Mouse (Mus musculus) MEL (cell line): Measurements from ENCODE around the gene Tmbim7. TPM values are rescaled to one million over a fixed set of nuclear protein-coding genes. Genes with fewer than 3 reads are reported as not detected.

Source experiments
- DNase-seq: peaks from one replicate; pipeline ENCODE4 v3.0.0; 2011; ENCODE audit warnings: low read depth, low spot score
- H3K27ac ChIP-seq: 2 replicates; pipeline ENCODE4 v1.5.1; 2012; ENCODE audit warnings: low read depth, mild to moderate bottlenecking, control low read depth, low read length, moderate library complexity; ENCODE audit not compliant: control insufficient read depth
- H3K27me3 ChIP-seq, 2 experiments: fragments of 150-350 bp in 1 of 2; sonication (generic) in 1 of 2; 2 replicates each; pipeline ENCODE4 v1.6.1; 2012; ENCODE audit warnings: low read length in 2 of 2, mild to moderate bottlenecking in 2 of 2, improper control_type of control experiment in 1 of 2, moderate library complexity in 1 of 2; ENCODE audit not compliant: insufficient read depth in 2 of 2, control insufficient read depth in 1 of 2
- H3K36me3 ChIP-seq, 2 experiments: 2 replicates each; pipeline ENCODE4 v1.6.1; 2012 to 2014; ENCODE audit warnings: low read length in 2 of 2, improper control_type of control experiment in 1 of 2, inconsistent platforms in 1 of 2, mild to moderate bottlenecking in 1 of 2; ENCODE audit not compliant: insufficient read depth in 2 of 2, control insufficient read depth in 1 of 2
- H3K4me1 ChIP-seq, 2 experiments: fragments of 150-350 bp in 1 of 2; sonication (generic) in 1 of 2; 2 replicates each; pipeline ENCODE4 v1.6.1; 2012; ENCODE audit warnings: low read length in 2 of 2, improper control_type of control experiment in 1 of 2, mild to moderate bottlenecking in 1 of 2; ENCODE audit not compliant: insufficient read depth in 2 of 2, control insufficient read depth in 1 of 2
- H3K4me3 ChIP-seq, 2 experiments: fragments of 150-350 bp in 1 of 2; sonication (generic) in 1 of 2; 2 replicates each; pipeline ENCODE4 v1.5.1; 2012; ENCODE audit warnings: low read depth in 2 of 2, low read length in 2 of 2, mild to moderate bottlenecking in 2 of 2, moderate library complexity in 2 of 2, control low read depth in 1 of 2, improper control_type of control experiment in 1 of 2; ENCODE audit not compliant: control insufficient read depth in 1 of 2, insufficient read depth in 1 of 2
- H3K79me2 ChIP-seq: 2 replicates; pipeline ENCODE4 v1.6.1; 2012; ENCODE audit warnings: mild to moderate bottlenecking, low read length, moderate library complexity; ENCODE audit not compliant: control insufficient read depth, poor library complexity, insufficient read depth
- H3K9ac ChIP-seq: 2 replicates; pipeline ENCODE4 v1.6.1; 2012; ENCODE audit warnings: low read depth, mild to moderate bottlenecking, control low read depth, low read length, moderate library complexity; ENCODE audit not compliant: control insufficient read depth, poor library complexity, severe bottlenecking
- H3K9me3 ChIP-seq: fragments of 150-350 bp; sonication (generic); replicated peaks from 2 replicates; pipeline ENCODE4 v1.6.1; 2012; ENCODE audit warnings: mild to moderate bottlenecking, low read length, improper control_type of control experiment, moderate library complexity; ENCODE audit not compliant: insufficient read depth
- CHD1 ChIP-seq: IDR thresholded peaks from 2 replicates; pipeline ENCODE4 v1.6.1; 2012; ENCODE audit warnings: low read depth, mild to moderate bottlenecking, inconsistent platforms, low read length, improper control_type of control experiment
- CHD2 ChIP-seq: IDR thresholded peaks from 2 replicates; pipeline ENCODE4 v1.6.1; 2011; ENCODE audit warnings: low read length, improper control_type of control experiment
- E2F4 ChIP-seq: IDR thresholded peaks from 2 replicates; pipeline ENCODE4 v1.6.1; 2011; ENCODE audit warnings: low read depth, low read length, improper control_type of control experiment, borderline replicate concordance
- ELF1 ChIP-seq: IDR thresholded peaks from 2 replicates; pipeline ENCODE4 v1.6.1; 2014; ENCODE audit warnings: low read depth, mild to moderate bottlenecking, inconsistent platforms, low read length, improper control_type of control experiment, moderate library complexity
- EP300 ChIP-seq, 2 experiments: IDR thresholded peaks; 2 replicates each; pipeline ENCODE4 v1.6.1; 2011; ENCODE audit warnings: improper control_type of control experiment in 2 of 2, low read length in 2 of 2, low read depth in 1 of 2, mild to moderate bottlenecking in 1 of 2
- GATA1 ChIP-seq: IDR thresholded peaks from 2 replicates; pipeline ENCODE4 v1.6.1; 2011; ENCODE audit warnings: low read depth, low read length, improper control_type of control experiment
- HCFC1 ChIP-seq: IDR thresholded peaks from 2 replicates; pipeline ENCODE4 v1.6.1; 2012; ENCODE audit warnings: low read depth, mild to moderate bottlenecking, inconsistent platforms, low read length, improper control_type of control experiment, moderate library complexity
- JUND ChIP-seq: IDR thresholded peaks from 2 replicates; pipeline ENCODE4 v1.6.1; 2011; ENCODE audit warnings: low read depth, mild to moderate bottlenecking, improper control_type of control experiment, low read length
- MAFK ChIP-seq: IDR thresholded peaks from 2 replicates; pipeline ENCODE4 v1.6.1; 2011; ENCODE audit warnings: low read depth, mild to moderate bottlenecking, low read length, improper control_type of control experiment, borderline replicate concordance
- MAZ ChIP-seq: IDR thresholded peaks from 2 replicates; pipeline ENCODE4 v1.6.1; 2012; ENCODE audit warnings: low read depth, mild to moderate bottlenecking, inconsistent platforms, low read length, improper control_type of control experiment
- NRF1 ChIP-seq: IDR thresholded peaks from 2 replicates; pipeline ENCODE4 v1.6.1; 2014; ENCODE audit warnings: low read depth, mild to moderate bottlenecking, inconsistent platforms, low read length, improper control_type of control experiment, moderate library complexity; ENCODE audit not compliant: poor library complexity, insufficient read depth, severe bottlenecking
- SIN3A ChIP-seq: IDR thresholded peaks from 2 replicates; pipeline ENCODE4 v1.6.1; 2012; ENCODE audit warnings: low read length, improper control_type of control experiment, inconsistent platforms
- SMC3 ChIP-seq: IDR thresholded peaks from 2 replicates; pipeline ENCODE4 v1.6.1; 2011; ENCODE audit warnings: low read depth, low read length, improper control_type of control experiment
- TAL1 ChIP-seq: IDR thresholded peaks from 2 replicates; pipeline ENCODE4 v1.6.1; 2012; ENCODE audit warnings: mild to moderate bottlenecking, inconsistent platforms, low read length, moderate library complexity, mixed read lengths
- TCF12 ChIP-seq: IDR thresholded peaks from 2 replicates; pipeline ENCODE4 v1.6.1; 2014; ENCODE audit warnings: low read depth, mild to moderate bottlenecking, inconsistent platforms, low read length, improper control_type of control experiment, moderate library complexity
- UBTF ChIP-seq: IDR thresholded peaks from 2 replicates; pipeline ENCODE4 v1.6.1; 2012; ENCODE audit warnings: low read depth, mild to moderate bottlenecking, inconsistent platforms, low read length, improper control_type of control experiment, moderate library complexity, borderline replicate concordance; ENCODE audit not compliant: insufficient read depth
- USF1 ChIP-seq: IDR thresholded peaks from 2 replicates; pipeline ENCODE4 v1.6.1; 2014; ENCODE audit warnings: low read depth, mild to moderate bottlenecking, inconsistent platforms, low read length, improper control_type of control experiment, moderate library complexity
- USF2 ChIP-seq, 2 experiments: IDR thresholded peaks; 2 replicates each; pipeline ENCODE4 v1.6.1; 2011 to 2012; ENCODE audit warnings: improper control_type of control experiment in 2 of 2, low read length in 2 of 2, borderline replicate concordance in 1 of 2, inconsistent platforms in 1 of 2, low read depth in 1 of 2, mild to moderate bottlenecking in 1 of 2; ENCODE audit not compliant: insufficient read depth in 1 of 2
- ZNF384 ChIP-seq: IDR thresholded peaks from 2 replicates; pipeline ENCODE4 v1.6.1; 2012; ENCODE audit warnings: low read depth, mild to moderate bottlenecking, inconsistent platforms, low read length, improper control_type of control experiment
- polyA plus RNA-seq, 2 experiments: library from polyadenylated mRNA; stranded (reverse) in 1 of 2; unstranded in 1 of 2; fragments of >175 nt in 1 of 2; fragments of >200 nt in 1 of 2; gene quantifications; 2 replicates each; pipeline versions ENCODE4 v1.2.1 to v1.2.4; 2012; ENCODE audit warnings: low replicate concordance in 2 of 2, low read depth in 1 of 2; ENCODE audit not compliant: insufficient read length in 2 of 2, insufficient read depth in 1 of 2, missing spikeins in 1 of 2
- total RNA-seq: library from RNA; depleted of rRNA; stranded (reverse); fragments of 300-350 nt; gene quantifications from 2 replicates; pipeline ENCODE4 v1.2.3, GENCODE M21; 2012

Tmbim7 gene
- total and polyA plus RNA-seq, 3 experiments, result 0.06 TPM; not detected in 2

DNA sequence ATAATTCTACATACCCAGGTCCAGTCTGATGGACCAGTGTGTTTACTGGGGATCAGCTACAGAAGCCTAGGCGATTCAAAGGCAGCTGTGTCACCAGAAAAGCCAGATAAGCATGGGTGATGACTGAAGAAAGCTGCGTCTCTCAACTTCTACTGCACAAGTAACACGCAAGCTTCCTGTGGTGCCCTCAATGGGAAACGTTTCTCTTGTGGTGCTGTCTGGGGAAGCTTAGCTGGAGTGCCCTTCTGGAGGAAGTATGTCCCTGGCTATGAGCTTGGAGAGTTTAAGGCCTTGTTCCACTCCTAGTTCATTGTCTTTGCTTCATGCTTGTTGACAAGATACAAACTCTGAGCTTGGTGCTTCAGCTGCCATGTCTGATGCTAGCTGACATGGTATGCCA, 68.4 kb downstream of the Tmbim7 start:
- Histone ChIP-seq H3K27ac (no peak overlapping the region), H3K27me3 (no peaks in the 10 kb centered on the region)
- TF ChIP-seq E2F4 (no peak), CHD2 (no peak)
- TF ChIP-seq, all 39 proteins: peak for 0
- Histone ChIP-seq H3K9me3 (no peaks in the 10 kb centered on the region), H3K4me3 (no peak overlapping the region), H3K4me1 (peaks cover 9 to 12% of the 10 kb centered on the region in 2 experiments), H3K79me2 (no peaks in the 10 kb centered on the region), H3K9ac (no peak overlapping the region), H3K36me3 (peaks cover 16 to 23% of the 10 kb centered on the region in 2 experiments)
- no peak for DNase-seq

DNA sequence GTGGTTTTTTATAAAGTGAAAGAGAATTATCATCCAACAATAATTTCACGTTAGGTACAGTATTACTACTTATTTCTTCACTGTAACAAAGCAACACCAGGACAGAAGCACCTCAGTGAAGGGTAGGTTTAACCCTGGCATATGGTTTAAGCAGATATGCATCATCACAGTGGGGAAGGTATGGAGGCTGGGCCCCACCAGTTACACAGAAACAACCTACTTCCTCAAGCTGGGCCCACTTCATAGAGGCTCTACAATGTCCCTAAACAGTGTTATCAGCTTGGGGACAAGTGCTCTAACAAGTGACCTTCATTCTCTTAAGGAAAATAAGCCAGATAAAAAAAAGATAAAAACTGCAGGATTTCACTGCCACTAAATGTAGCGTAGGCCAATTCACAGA, 71.9 kb downstream of the Tmbim7 start:
- H3K79me2 ChIP-seq, result no peaks in the 10 kb centered on the region
- no peaks in the 10 kb centered on the region for H3K27me3 ChIP-seq
- DNase-seq, result peak; percentile 88
- TF ChIP-seq UBTF (0 out of 2 replicates have a peak, but pooled peaks have one; percentile 20), HCFC1 (no peak), MAZ (no peak), TCF12 (peak; percentile 44; the same call in 1 of the 2 replicates), SIN3A (peak; percentile 40; the same call in 1 of the 2 replicates), TAL1 (peak; percentile 70), EP300 (IDR thresholded peaks at IDR 0.05; ENCODE audit: low read depth in 1 of 2, low read length in 2 of 2) (peak; percentile 72 to 76), NRF1 (no peak), ELF1 (0 out of 2 replicates have a peak, but pooled peaks have one; percentile 10), GATA1 (peak; percentile 75), CHD2 (no peak), SMC3 (no peak)
- no peak overlapping the region for H3K4me3 ChIP-seq
- H3K4me1 ChIP-seq, result peaks cover 9 to 12% of the 10 kb centered on the region in 2 experiments
- H3K36me3 ChIP-seq, result peaks cover 19 to 20% of the 10 kb centered on the region in 2 experiments
- no peaks in the 10 kb centered on the region for H3K9me3 ChIP-seq
- peak overlapping the region; percentile 56 for H3K27ac ChIP-seq
- 0 out of 2 replicates have a peak overlapping the region, but pooled peaks have one; percentile 2 for H3K9ac ChIP-seq

DNA sequence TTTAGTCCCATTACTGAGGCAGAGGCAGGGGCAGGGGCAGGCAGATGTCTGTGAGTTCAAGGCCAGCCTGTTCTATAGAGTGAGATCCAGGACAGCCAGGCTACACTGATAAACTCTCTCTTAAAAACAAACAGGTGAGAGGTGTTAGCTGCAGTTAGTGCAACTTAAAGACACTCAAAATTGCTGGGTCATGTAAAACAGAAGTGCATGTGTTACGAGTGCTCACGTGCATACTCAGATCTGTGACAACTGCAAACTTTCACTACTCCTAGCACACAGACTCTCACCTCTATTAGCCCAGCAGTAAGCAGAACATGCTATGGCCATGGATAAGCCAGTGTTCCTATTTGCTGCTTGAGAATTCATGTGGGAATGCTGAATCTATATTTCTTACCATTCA, 72.4 kb downstream of the Tmbim7 start:
- no peak for DNase-seq
- H3K9me3 ChIP-seq, result no peaks in the 10 kb centered on the region
- no peaks in the 10 kb centered on the region for H3K79me2 ChIP-seq
- peaks cover 9 to 12% of the 10 kb centered on the region in 2 experiments for H3K4me1 ChIP-seq
- peaks cover 20 to 21% of the 10 kb centered on the region in 2 experiments for H3K36me3 ChIP-seq
- no peaks in the 10 kb centered on the region for H3K27me3 ChIP-seq
- TF ChIP-seq ZNF384 (no peak), SIN3A (no peak), USF1 (no peak), CHD1 (no peak), JUND (no peak), MAFK (no peak), ELF1 (no peak), NRF1 (no peak), HCFC1 (no peak), USF2 (IDR thresholded peaks at IDR 0.05; ENCODE audit: borderline replicate concordance in 1 of 2, insufficient read depth in 1 of 2, low read depth in 1 of 2, low read length in 2 of 2) (no peak)
- H3K4me3 ChIP-seq, result no peak overlapping the region
- H3K9ac ChIP-seq, result 0 out of 2 replicates have a peak overlapping the region, but pooled peaks have one; percentile 2
- peak overlapping the region; percentile 56 for H3K27ac ChIP-seq
